Mouse (Mus musculus) lung, embryonic 14.5 days (tissue): Measurements from ENCODE around the gene 1700022I11Rik. TPM values are rescaled to one million over a fixed set of nuclear protein-coding genes. Genes with fewer than 3 reads are reported as not detected.

Source experiments
- ATAC-seq: fragments of 200-750 bp; cut with Nextera tagmentation; 2 replicates; pipeline ENCODE4 v1.8.0; 2017; ENCODE audit warnings: mild to moderate bottlenecking, moderate TSS enrichment, moderate library complexity; ENCODE audit not compliant: insufficient read depth
- DNase-seq: peaks from one replicate; pipeline ENCODE4 v3.0.0-alpha.2; 2015
- H3K27ac ChIP-seq: fragments of 300-500 bp; sonication (generic); 2 replicates; pipeline ENCODE4 v1.5.1; 2014; ENCODE audit warnings: low read depth, mild to moderate bottlenecking, moderate library complexity
- H3K27me3 ChIP-seq: fragments of 300-500 bp; sonication (generic); 2 replicates; pipeline ENCODE4 v1.6.1; 2014; ENCODE audit warnings: low read length, control low read depth; ENCODE audit not compliant: insufficient read depth
- H3K36me3 ChIP-seq: fragments of 300-500 bp; sonication (generic); 2 replicates; pipeline ENCODE4 v1.6.1; 2014; ENCODE audit warnings: control low read depth; ENCODE audit not compliant: insufficient read depth
- H3K4me1 ChIP-seq: fragments of 300-500 bp; sonication (generic); 2 replicates; pipeline ENCODE4 v1.6.1; 2014; ENCODE audit warnings: antibody characterized with exemption, control low read depth; ENCODE audit not compliant: insufficient read depth
- H3K4me2 ChIP-seq: fragments of 300-500 bp; sonication (generic); 2 replicates; pipeline ENCODE4 v1.6.1; 2014; ENCODE audit warnings: mild to moderate bottlenecking
- H3K4me3 ChIP-seq: fragments of 300-500 bp; sonication (generic); 2 replicates; pipeline ENCODE4 v1.5.1; 2014; ENCODE audit warnings: low read depth, low read length
- H3K9ac ChIP-seq: fragments of 300-500 bp; sonication (generic); 2 replicates; pipeline ENCODE4 v1.6.1; 2014
- H3K9me3 ChIP-seq: fragments of 300-500 bp; sonication (generic); 2 replicates; pipeline ENCODE4 v1.6.1; 2016; ENCODE audit warnings: low read depth, low read length, control low read depth
- CTCF ChIP-seq: IDR thresholded peaks from 2 replicates; pipeline ENCODE4 v1.5.1; 2016; ENCODE audit warnings: antibody characterized with exemption, low read depth
- WGBS: fragments of 180-500 bp; shearing (Covaris S2); extraction: QIAGEN DNeasy Blood & Tissue Kit; methylation state at CpG from one replicate; pipeline ENCODE4 v1.1.7; 2014; 5-methylcytosine and 5-hydroxymethylcytosine counted together
- polyA plus RNA-seq: library from polyadenylated mRNA; unstranded; fragments of >200 nt; fragmentation: Nextera tagmentation; extraction: Ambion mirVana; gene quantifications from 2 replicates; pipeline ENCODE4 v1.2.1, GENCODE M21; 2014

The 1700022I11Rik gene
- polyA plus RNA-seq, 1 experiment from 2014 or later = 0.43 TPM

GRCm38 (mm10) chr4:43029121-43029520, 59.7 kb downstream of the 1700022I11Rik start:
- TF ChIP-seq CTCF = no peak
- no peak overlapping the region for H3K9ac ChIP-seq
- DNase-seq (no peak), ATAC-seq (no peak)
- no peaks in the 10 kb centered on the region for H3K9me3 ChIP-seq
- WGBS = 95% methylated on average over 7 of the region's 7 CpGs
- H3K27ac ChIP-seq = no peak overlapping the region
- peaks cover 9% of the 10 kb centered on the region; the same call in 1 of the 2 replicates for H3K4me1 ChIP-seq
- no peak overlapping the region for H3K4me2 ChIP-seq
- H3K27me3 ChIP-seq = no peaks in the 10 kb centered on the region
- peaks cover 45% of the 10 kb centered on the region for H3K36me3 ChIP-seq
- no peak overlapping the region for H3K4me3 ChIP-seq

DNA sequence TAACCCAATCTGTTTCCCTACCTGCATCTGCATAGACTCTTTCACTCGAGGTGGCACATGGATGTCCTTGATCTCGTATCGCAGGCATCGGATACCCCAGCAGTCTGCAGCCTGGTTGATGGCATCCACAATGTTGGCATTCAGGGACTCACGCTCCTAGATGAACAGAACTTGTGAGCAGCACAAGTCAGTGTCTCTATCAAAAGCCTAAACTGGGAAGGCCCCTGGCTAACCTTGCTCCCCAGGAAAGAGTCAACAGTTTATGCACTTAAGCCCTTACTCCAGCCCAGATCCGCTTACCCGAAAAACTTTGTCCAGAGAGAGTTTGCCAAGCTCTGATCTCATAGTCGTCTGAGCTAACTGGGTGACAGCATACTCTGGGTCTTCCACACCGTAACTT, 60.3 kb downstream of the 1700022I11Rik start:
- Histone ChIP-seq H3K9me3 (no peaks in the 10 kb centered on the region), H3K36me3 (peaks cover 51% of the 10 kb centered on the region), H3K4me3 (0 out of 2 replicates have a peak overlapping the region, but pooled peaks have one; percentile 67), H3K4me2 (peak overlapping the region; percentile 73), H3K27ac (no peak overlapping the region), H3K4me1 (peaks cover 7% of the 10 kb centered on the region; the same call in 1 of the 2 replicates), H3K27me3 (no peaks in the 10 kb centered on the region), H3K9ac (no peak overlapping the region)
- no peak for ATAC-seq
- DNase-seq = no peak
- TF ChIP-seq CTCF = no peak
- 91% methylated on average over 9 of the region's 9 CpGs for WGBS

GRCm38 (mm10) chr4:43030352-43030751, 60.9 kb downstream of the 1700022I11Rik start:
- TF ChIP-seq CTCF = no peak
- H3K4me1 ChIP-seq = peaks cover 5% of the 10 kb centered on the region; the same call in 1 of the 2 replicates
- ATAC-seq = no peak
- WGBS = 63% methylated on average over 9 of the region's 9 CpGs
- H3K9me3 ChIP-seq = no peaks in the 10 kb centered on the region
- H3K9ac ChIP-seq = peak overlapping the region; percentile 83
- peaks cover 54% of the 10 kb centered on the region for H3K36me3 ChIP-seq
- no peak for DNase-seq
- peak overlapping the region; percentile 73 for H3K4me2 ChIP-seq
- H3K27me3 ChIP-seq = no peaks in the 10 kb centered on the region
- peak overlapping the region; percentile 67 for H3K4me3 ChIP-seq
- H3K27ac ChIP-seq = peak overlapping the region; percentile 78; the same call in 1 of the 2 replicates

DNA sequence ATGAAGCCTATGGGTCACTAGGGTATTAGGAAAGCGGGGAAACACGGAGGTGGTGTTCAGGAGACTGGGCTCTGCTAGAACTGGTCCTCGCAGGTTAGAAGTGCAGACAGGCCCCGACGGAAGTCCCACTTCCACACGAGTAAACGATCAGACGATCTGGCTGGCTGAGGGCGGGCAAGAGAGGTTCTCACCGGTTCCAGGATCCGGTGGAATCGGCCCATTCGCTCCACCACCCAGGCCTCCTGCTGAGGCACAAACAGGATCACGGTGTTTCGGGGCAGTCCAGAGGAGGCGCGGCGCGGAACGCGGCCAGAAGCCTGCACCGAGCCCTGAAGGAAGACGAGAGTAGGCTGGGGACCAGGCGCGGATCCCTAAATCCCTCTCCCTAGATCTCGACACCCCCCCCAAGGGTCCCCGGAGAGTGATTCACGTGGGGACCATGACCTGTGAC, 61.4 kb downstream of the 1700022I11Rik start:
- Histone ChIP-seq H3K36me3 (peaks cover 55% of the 10 kb centered on the region), H3K4me3 (peak overlapping the region; percentile 67), H3K27me3 (no peaks in the 10 kb centered on the region), H3K9me3 (no peaks in the 10 kb centered on the region), H3K9ac (peak overlapping the region; percentile 83), H3K4me1 (peaks cover 5% of the 10 kb centered on the region; the same call in 1 of the 2 replicates), H3K27ac (peak overlapping the region; percentile 78), H3K4me2 (peak overlapping the region; percentile 73)
- WGBS = 1% methylated on average over 28 of the region's 28 CpGs
- TF ChIP-seq CTCF = no peak
- no peak for DNase-seq
- ATAC-seq = peak; percentile 65

GRCm38 (mm10) chr4:43031237-43031995, 62.0 kb downstream of the 1700022I11Rik start, which contains the start of gene Stoml2:
Gene Stoml2 (minus strand): TSS chr4:43031710.
- peak within 1 kb of the TSS; percentile 83 for H3K9ac ChIP-seq
- WGBS = under 1% methylated on average over 38 of the region's 38 CpGs
- peak; percentile 98 for ATAC-seq
- H3K4me3 ChIP-seq = peak within 1 kb of the TSS; percentile 67
- peak; percentile 97 for DNase-seq
- peaks cover 5% of the 10 kb centered on the region; the same call in 1 of the 2 replicates for H3K4me1 ChIP-seq
- no peaks in the 10 kb centered on the region for H3K27me3 ChIP-seq
- H3K9me3 ChIP-seq = no peaks in the 10 kb centered on the region
- H3K27ac ChIP-seq = peak within 1 kb of the TSS; percentile 88
- H3K36me3 ChIP-seq = peaks cover 61% of the 10 kb centered on the region
- H3K4me2 ChIP-seq = peak within 1 kb of the TSS; percentile 73
- peak; percentile 62 for TF ChIP-seq CTCF

DNA sequence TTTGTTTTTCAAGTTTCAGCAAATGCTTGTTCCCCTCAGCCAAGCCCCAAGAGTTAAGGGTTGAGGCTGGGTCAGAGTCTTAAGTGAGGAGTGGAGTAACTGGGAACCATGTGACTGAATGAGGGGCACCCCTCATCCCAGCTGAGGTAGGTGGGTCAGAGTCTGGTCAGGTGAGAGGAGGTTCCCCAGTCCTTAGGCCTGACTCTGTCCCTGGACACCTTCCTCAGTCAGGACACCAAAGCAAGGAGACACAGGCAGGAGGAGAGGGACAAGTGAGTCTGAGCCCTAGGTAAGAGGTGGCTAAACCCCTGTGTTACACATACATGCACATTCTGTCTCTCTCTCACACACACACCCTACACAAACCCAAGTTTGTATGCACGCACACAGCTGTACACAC, 63.1 kb downstream of the 1700022I11Rik start:
- Histone ChIP-seq H3K4me1 (peaks cover 5% of the 10 kb centered on the region; the same call in 1 of the 2 replicates), H3K4me2 (no peak overlapping the region), H3K27ac (no peak overlapping the region), H3K4me3 (no peak overlapping the region), H3K36me3 (peaks cover 55% of the 10 kb centered on the region), H3K9ac (no peak overlapping the region), H3K9me3 (no peaks in the 10 kb centered on the region), H3K27me3 (no peaks in the 10 kb centered on the region)
- no peak for DNase-seq
- no peak for ATAC-seq
- no peak for TF ChIP-seq CTCF
- WGBS = 90% methylated on average over 1 of the region's 1 CpGs

Other genes starting within 250 kb of the 1700022I11Rik start
- gene 4930578G10Rik, start 234.1 kb upstream of the 1700022I11Rik start, polyA plus RNA-seq = 0.45 TPM in 1 of 2 replicates, not detected in the other
- gene Ccl19, start 213.0 kb upstream of the 1700022I11Rik start, polyA plus RNA-seq = not detected in 2 replicates
- gene Ccl21a, start 195.6 kb upstream of the 1700022I11Rik start, polyA plus RNA-seq = 57.4 and 77.5 TPM in 2 replicates
- 0.05 TPM in 1 of 2 replicates, not detected in the other for gene Fam205a1, start 115.7 kb upstream of the 1700022I11Rik start, polyA plus RNA-seq
- 0.12 and 0.38 TPM in 2 replicates for gene Gm12394, start 112.8 kb upstream of the 1700022I11Rik start, polyA plus RNA-seq
- 0.25 and 0.42 TPM in 2 replicates for gene Fam205c, start 95.4 kb upstream of the 1700022I11Rik start, polyA plus RNA-seq
- 0.43 and 0.53 TPM in 2 replicates for gene Phf24, start 52.9 kb upstream of the 1700022I11Rik start, polyA plus RNA-seq
- gene Dnajb5, start 19.8 kb upstream of the 1700022I11Rik start, polyA plus RNA-seq = 6.3 and 6.9 TPM in 2 replicates
- gene Vcp, start 30.9 kb downstream of the 1700022I11Rik start, polyA plus RNA-seq = 558 and 560 TPM in 2 replicates
- gene Fancg, start 40.9 kb downstream of the 1700022I11Rik start, polyA plus RNA-seq = 19.4 and 20.8 TPM in 2 replicates
- gene Pigo, start 56.2 kb downstream of the 1700022I11Rik start, polyA plus RNA-seq = 19.2 and 21.4 TPM in 2 replicates
- 331 and 340 TPM in 2 replicates for gene Stoml2, start 62.1 kb downstream of the 1700022I11Rik start, polyA plus RNA-seq
- 7.1 and 7.8 TPM in 2 replicates for gene Fam214b, start 76.6 kb downstream of the 1700022I11Rik start, polyA plus RNA-seq
- 7.6 and 8.2 TPM in 2 replicates for gene Unc13b, start 89.3 kb downstream of the 1700022I11Rik start, polyA plus RNA-seq